Mouse (Mus musculus): ENCODE measurements around the gene Olfr521. TPM values are rescaled to one million over a fixed set of nuclear protein-coding genes. Genes with fewer than 3 reads are reported as not detected.
A peak's percentile ranks its signal among the peaks of the same experiment; 100 is the strongest.

Gene Olfr521
- polyA plus RNA-seq, 2 experiments, result not detected

- H3K27me3 ChIP-seq (ENCODE audit: control insufficient read depth, insufficient read depth, low read length), result no peaks in the 10 kb centered on the region
- TF ChIP-seq CTCF (IDR thresholded peaks at IDR 0.05; ENCODE audit: low read depth) (no peak), EP300 (IDR thresholded peaks at IDR 0.05; ENCODE audit: low read depth) (no peak)
- WGBS (ENCODE audit: insufficient replicate concordance), result 14% methylated on average over 17 of the region's 17 CpGs
- H3K9ac ChIP-seq (replicated peaks), result no peak overlapping the region
- no peak overlapping the region for H3K27ac ChIP-seq
- H3K9me3 ChIP-seq (ENCODE audit: control insufficient read depth, low read length), result no peaks in the 10 kb centered on the region
- H3K4me3 ChIP-seq (ENCODE audit: insufficient read depth in 1 of 2, low read depth in 2 of 2, low read length in 2 of 2), result no peak overlapping the region
- H3K4me1 ChIP-seq (replicated peaks; ENCODE audit: control insufficient read depth in 2 of 2, insufficient read depth in 2 of 2, low read length in 1 of 2), result peaks cover 15% of the 10 kb centered on the region in 2 experiments
- no peak overlapping the region for H3K4me2 ChIP-seq (ENCODE audit: low read depth)
- peak in 1 of 3 experiments; percentile 31 for DNase-seq (ENCODE audit: low read depth in 3 of 3, low spot score in 3 of 3)
- no peak for ATAC-seq (ENCODE audit: insufficient read depth)
- H3K36me3 ChIP-seq (replicated peaks; ENCODE audit: control insufficient read depth, insufficient read depth, low read depth), result no peaks in the 10 kb centered on the region
Observed at GRCm38 (mm10) chr7:99795192-99795981, 32.1 kb downstream of the Olfr521 start.

DNA sequence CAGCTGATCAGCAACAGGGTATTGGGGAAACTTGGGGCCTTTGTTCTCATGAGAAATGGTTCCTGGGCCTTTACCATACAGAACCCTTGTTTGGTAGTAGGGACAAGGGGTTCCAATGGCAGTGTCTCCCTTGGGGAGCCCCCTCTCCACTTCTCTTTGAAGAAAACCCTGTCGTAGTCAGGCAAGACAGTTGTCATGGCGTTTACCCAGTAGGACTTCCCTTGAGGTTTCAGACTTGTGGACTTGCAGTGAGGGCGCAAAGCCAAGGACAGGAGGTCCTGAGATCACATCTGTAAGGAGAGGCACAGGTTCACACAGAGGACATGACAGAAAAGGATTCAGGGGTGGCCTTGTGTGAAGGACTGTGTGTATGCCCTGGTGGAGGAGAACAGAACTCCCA, 33.2 kb downstream of the Olfr521 start:
- Histone ChIP-seq H3K4me3 (ENCODE audit: insufficient read depth in 1 of 2, low read depth in 2 of 2, low read length in 2 of 2) (no peak overlapping the region), H3K4me2 (ENCODE audit: low read depth) (no peak overlapping the region), H3K27ac (no peak overlapping the region), H3K9ac (replicated peaks) (no peak overlapping the region), H3K36me3 (replicated peaks; ENCODE audit: control insufficient read depth, insufficient read depth, low read depth) (no peaks in the 10 kb centered on the region), H3K27me3 (ENCODE audit: control insufficient read depth, insufficient read depth, low read length) (no peaks in the 10 kb centered on the region), H3K9me3 (ENCODE audit: control insufficient read depth, low read length) (no peaks in the 10 kb centered on the region), H3K4me1 (replicated peaks; ENCODE audit: control insufficient read depth in 2 of 2, insufficient read depth in 2 of 2, low read length in 1 of 2) (peaks cover 15% of the 10 kb centered on the region in 2 experiments)
- ATAC-seq (ENCODE audit: insufficient read depth) (no peak), DNase-seq (ENCODE audit: low read depth in 3 of 3, low spot score in 3 of 3) (no peak)
- WGBS (ENCODE audit: insufficient replicate concordance), result 62% methylated on average over 3 of the region's 3 CpGs
- no peak for TF ChIP-seq CTCF (IDR thresholded peaks at IDR 0.05; ENCODE audit: low read depth)
- TF ChIP-seq EP300 (IDR thresholded peaks at IDR 0.05; ENCODE audit: low read depth), result no peak

DNA sequence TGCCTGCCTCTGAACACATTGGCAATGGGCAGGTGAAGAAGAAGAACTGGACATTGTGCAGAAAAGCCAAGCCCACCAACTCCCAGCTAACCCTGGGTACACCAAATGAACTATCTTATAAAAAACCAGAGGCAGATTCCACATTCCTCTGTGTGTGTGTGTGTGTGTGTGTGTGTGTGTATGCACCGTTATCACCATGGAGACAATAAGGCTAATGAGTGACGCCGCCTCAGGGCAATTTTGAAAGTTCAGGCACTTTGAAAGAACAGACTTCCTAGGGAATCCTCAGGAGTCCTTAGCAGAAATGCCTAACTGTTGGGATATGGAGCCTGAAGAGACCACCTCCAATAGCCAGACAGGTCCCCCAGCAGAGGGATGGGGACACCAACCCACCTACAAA, 34.0 kb downstream of the Olfr521 start:
- no peaks in the 10 kb centered on the region for H3K9me3 ChIP-seq (ENCODE audit: control insufficient read depth, low read length)
- no peak overlapping the region for H3K27ac ChIP-seq
- H3K27me3 ChIP-seq (ENCODE audit: control insufficient read depth, insufficient read depth, low read length), result no peaks in the 10 kb centered on the region
- 85% methylated on average over 3 of the region's 3 CpGs for WGBS (ENCODE audit: insufficient replicate concordance)
- ATAC-seq (ENCODE audit: insufficient read depth) (no peak), DNase-seq (ENCODE audit: low read depth in 3 of 3, low spot score in 3 of 3) (no peak)
- H3K4me3 ChIP-seq (ENCODE audit: insufficient read depth in 1 of 2, low read depth in 2 of 2, low read length in 2 of 2), result no peak overlapping the region
- H3K36me3 ChIP-seq (replicated peaks; ENCODE audit: control insufficient read depth, insufficient read depth, low read depth), result no peaks in the 10 kb centered on the region
- peaks cover 15 to 17% of the 10 kb centered on the region in 2 experiments for H3K4me1 ChIP-seq (replicated peaks; ENCODE audit: control insufficient read depth in 2 of 2, insufficient read depth in 2 of 2, low read length in 1 of 2)
- TF ChIP-seq EP300 (IDR thresholded peaks at IDR 0.05; ENCODE audit: low read depth), result no peak
- TF ChIP-seq CTCF (IDR thresholded peaks at IDR 0.05; ENCODE audit: low read depth), result no peak
- no peak overlapping the region for H3K9ac ChIP-seq (replicated peaks)
- no peak overlapping the region for H3K4me2 ChIP-seq (ENCODE audit: low read depth)

DNA sequence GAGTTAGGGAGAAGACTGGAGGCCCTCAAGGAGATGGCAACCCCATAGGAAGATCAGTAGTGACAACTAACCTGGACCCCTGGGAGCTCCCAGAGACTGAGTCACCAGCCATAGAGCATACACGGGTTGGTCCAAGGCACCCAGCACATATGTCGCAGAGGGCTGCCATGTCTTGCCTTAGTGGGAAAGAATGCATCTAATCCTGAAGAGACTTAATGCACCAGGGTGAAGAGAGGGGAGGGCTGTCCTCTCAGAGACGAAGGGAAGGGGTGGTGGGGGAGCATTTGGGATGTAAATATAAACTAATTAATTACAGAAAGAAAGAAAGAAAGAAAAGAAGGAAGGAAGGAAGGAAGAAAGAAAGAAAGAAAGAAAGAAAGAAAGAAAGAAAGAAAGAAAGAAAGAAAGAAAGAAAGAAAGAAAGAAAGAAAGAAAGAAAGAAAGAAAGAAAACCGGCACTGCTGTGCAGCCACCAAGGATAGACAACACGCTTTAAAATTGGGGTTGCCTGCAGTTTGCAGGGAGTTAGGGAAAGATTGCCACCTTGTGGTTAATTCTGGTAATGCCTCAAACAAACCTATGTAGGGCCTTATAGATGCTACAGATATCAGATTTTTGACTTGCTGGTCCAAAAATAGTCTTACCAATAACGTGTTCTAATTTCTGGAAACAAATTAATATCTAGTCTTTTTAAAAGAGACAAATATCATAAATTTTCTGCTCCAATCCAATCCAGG, 34.8 kb downstream of the Olfr521 start:
- H3K36me3 ChIP-seq (replicated peaks; ENCODE audit: control insufficient read depth, insufficient read depth, low read depth), result no peaks in the 10 kb centered on the region
- H3K9me3 ChIP-seq (ENCODE audit: control insufficient read depth, low read length), result no peaks in the 10 kb centered on the region
- DNase-seq (ENCODE audit: low read depth in 3 of 3, low spot score in 3 of 3) (peak; percentile 74 to 80 (median 76)), ATAC-seq (ENCODE audit: insufficient read depth) (no peak)
- no peak overlapping the region for H3K9ac ChIP-seq (replicated peaks)
- H3K4me3 ChIP-seq (ENCODE audit: insufficient read depth in 1 of 2, low read depth in 2 of 2, low read length in 2 of 2), result no peak overlapping the region
- TF ChIP-seq CTCF (IDR thresholded peaks at IDR 0.05; ENCODE audit: low read depth) (peak; percentile 80), EP300 (IDR thresholded peaks at IDR 0.05; ENCODE audit: low read depth) (no peak)
- H3K4me1 ChIP-seq (replicated peaks; ENCODE audit: control insufficient read depth in 2 of 2, insufficient read depth in 2 of 2, low read length in 1 of 2), result peaks cover 21 to 25% of the 10 kb centered on the region in 2 experiments
- H3K27me3 ChIP-seq (ENCODE audit: control insufficient read depth, insufficient read depth, low read length), result no peaks in the 10 kb centered on the region
- WGBS (ENCODE audit: insufficient replicate concordance), result 33% methylated on average over 6 of the region's 6 CpGs
- no peak overlapping the region for H3K27ac ChIP-seq
- no peak overlapping the region for H3K4me2 ChIP-seq (ENCODE audit: low read depth)

DNA sequence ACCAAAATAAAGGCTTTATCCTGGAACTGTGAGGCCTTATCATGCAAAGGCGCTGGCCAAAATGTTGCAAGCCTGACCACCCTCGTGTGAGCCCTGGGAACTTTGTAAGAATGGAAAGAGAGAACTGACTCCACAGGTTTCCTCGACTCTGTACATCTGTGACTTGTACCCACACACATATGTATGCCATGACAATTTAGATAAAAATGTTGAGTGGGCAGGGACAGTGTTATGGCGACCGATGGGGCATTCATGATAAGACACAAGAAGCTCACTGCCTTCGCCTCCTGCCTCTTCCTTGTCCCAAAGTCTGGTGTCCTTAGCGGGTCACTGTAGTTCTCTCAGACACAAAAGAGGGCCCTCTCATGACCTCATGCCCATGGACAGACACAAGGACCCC, 35.8 kb downstream of the Olfr521 start:
- Histone ChIP-seq H3K27ac (peak overlapping the region; percentile 44), H3K9ac (replicated peaks) (peak overlapping the region; percentile 48), H3K36me3 (replicated peaks; ENCODE audit: control insufficient read depth, insufficient read depth, low read depth) (no peaks in the 10 kb centered on the region), H3K4me1 (replicated peaks; ENCODE audit: control insufficient read depth in 2 of 2, insufficient read depth in 2 of 2, low read length in 1 of 2) (peaks cover 28 to 33% of the 10 kb centered on the region in 2 experiments), H3K27me3 (ENCODE audit: control insufficient read depth, insufficient read depth, low read length) (no peaks in the 10 kb centered on the region), H3K9me3 (ENCODE audit: control insufficient read depth, low read length) (no peaks in the 10 kb centered on the region), H3K4me2 (ENCODE audit: low read depth) (peak overlapping the region; percentile 41), H3K4me3 (ENCODE audit: insufficient read depth in 1 of 2, low read depth in 2 of 2, low read length in 2 of 2) (no peak overlapping the region)
- DNase-seq (ENCODE audit: low read depth in 3 of 3, low spot score in 3 of 3), result peak; percentile 39 to 51 (median 41)
- WGBS (ENCODE audit: insufficient replicate concordance), result 38% methylated on average over 7 of the region's 7 CpGs
- TF ChIP-seq EP300 (IDR thresholded peaks at IDR 0.05; ENCODE audit: low read depth) (peak; percentile 45), CTCF (IDR thresholded peaks at IDR 0.05; ENCODE audit: low read depth) (no peak)
- peak; percentile 46 for ATAC-seq (ENCODE audit: insufficient read depth)

All from liver, embryonic 14.5 days (tissue).